Mouse (Mus musculus): ENCODE results near the gene Lpp. TPM values are rescaled to one million over a fixed set of nuclear protein-coding genes. Genes with fewer than 3 reads are reported as not detected.

The Lpp gene
- polyA plus RNA-seq, 1 experiment from 2014 or later = 42.7 TPM

DNA sequence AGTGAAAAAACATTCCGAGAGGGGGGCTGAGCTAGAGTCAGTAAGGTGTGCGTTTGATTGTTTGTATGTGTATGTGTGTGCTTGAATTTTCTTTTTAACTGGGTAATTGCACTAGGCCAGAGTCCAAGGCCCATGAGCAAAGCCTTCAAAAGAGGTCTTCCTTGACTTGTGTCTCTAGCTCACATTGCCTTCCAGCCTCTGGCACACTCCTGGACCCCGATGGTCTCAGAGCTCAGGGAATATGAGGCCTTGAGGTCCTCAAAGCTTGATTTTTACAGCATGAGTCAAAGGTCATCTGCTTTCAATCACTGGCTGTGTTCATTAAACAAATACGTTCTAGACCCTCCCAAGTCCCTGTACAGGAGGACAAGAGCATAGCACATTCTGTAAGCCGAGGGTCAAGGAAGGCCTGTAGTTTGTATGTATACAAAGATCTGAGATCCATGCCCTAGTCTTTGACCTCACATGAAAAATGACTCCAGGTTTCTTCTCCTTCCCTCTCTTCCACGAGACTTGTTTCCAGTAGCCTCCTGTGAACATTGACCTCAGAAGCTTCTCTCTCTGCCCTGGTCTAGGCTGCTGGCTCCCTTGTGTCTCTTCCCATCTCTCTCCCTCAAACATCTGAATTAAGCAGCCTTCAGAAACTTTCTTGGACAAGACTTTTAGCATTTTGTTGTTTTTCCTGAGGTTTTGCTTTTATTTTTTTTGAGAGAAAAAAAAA, 508.0 kb downstream of the Lpp start:
- WGBS = 42% methylated on average over 6 of the region's 6 CpGs
- ATAC-seq (ENCODE audit: low read depth) (no peak), DNase-seq (ENCODE audit: low spot score) (no peak)
- H3K9me3 ChIP-seq (ENCODE audit: control insufficient read depth, low read length) = no peaks in the 10 kb centered on the region
- H3K4me1 ChIP-seq (ENCODE audit: control insufficient read depth, insufficient read depth, low read length) = peaks cover 11% of the 10 kb centered on the region
- H3K27me3 ChIP-seq (replicated peaks; ENCODE audit: control insufficient read depth, insufficient read depth, low read length) = no peaks in the 10 kb centered on the region
- H3K36me3 ChIP-seq (ENCODE audit: control insufficient read depth, insufficient read depth, low read length) = no peaks in the 10 kb centered on the region
- H3K9ac ChIP-seq (ENCODE audit: low read depth, low read length) = no peak overlapping the region
- no peak overlapping the region for H3K4me2 ChIP-seq (ENCODE audit: low read depth, low read length)
- H3K4me3 ChIP-seq (ENCODE audit: low read depth, low read length) = no peak overlapping the region
- no peak overlapping the region for H3K27ac ChIP-seq (replicated peaks; ENCODE audit: low read depth, low read length)

DNA sequence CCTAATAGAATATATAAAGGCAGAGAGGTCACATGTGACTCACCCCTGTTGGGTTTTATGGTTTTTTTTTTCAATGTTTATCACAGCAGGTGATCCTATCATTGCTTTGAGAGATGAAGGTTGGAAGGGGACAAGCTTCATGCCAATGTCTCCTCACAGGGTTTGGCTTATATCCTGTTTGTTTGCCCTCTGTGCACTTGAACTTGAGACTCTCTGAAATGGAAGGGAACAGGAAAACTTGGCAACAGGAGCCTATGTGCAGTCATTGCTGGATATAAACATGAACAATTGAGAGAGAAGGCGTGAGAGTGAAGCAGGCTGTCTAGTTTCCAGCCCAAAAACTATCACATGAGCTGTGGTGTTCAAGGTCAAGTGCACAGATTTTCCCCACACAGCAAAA, 508.8 kb downstream of the Lpp start:
- no peak overlapping the region for H3K4me3 ChIP-seq (ENCODE audit: low read depth, low read length)
- peaks cover 11% of the 10 kb centered on the region for H3K4me1 ChIP-seq (ENCODE audit: control insufficient read depth, insufficient read depth, low read length)
- ATAC-seq (ENCODE audit: low read depth) = no peak
- 90% methylated on average over 1 of the region's 1 CpGs for WGBS
- H3K27me3 ChIP-seq (replicated peaks; ENCODE audit: control insufficient read depth, insufficient read depth, low read length) = no peaks in the 10 kb centered on the region
- no peak overlapping the region for H3K27ac ChIP-seq (replicated peaks; ENCODE audit: low read depth, low read length)
- H3K9ac ChIP-seq (ENCODE audit: low read depth, low read length) = no peak overlapping the region
- no peak overlapping the region for H3K4me2 ChIP-seq (ENCODE audit: low read depth, low read length)
- H3K36me3 ChIP-seq (ENCODE audit: control insufficient read depth, insufficient read depth, low read length) = no peaks in the 10 kb centered on the region
- H3K9me3 ChIP-seq (ENCODE audit: control insufficient read depth, low read length) = no peaks in the 10 kb centered on the region
- DNase-seq (ENCODE audit: low spot score) = no peak

DNA sequence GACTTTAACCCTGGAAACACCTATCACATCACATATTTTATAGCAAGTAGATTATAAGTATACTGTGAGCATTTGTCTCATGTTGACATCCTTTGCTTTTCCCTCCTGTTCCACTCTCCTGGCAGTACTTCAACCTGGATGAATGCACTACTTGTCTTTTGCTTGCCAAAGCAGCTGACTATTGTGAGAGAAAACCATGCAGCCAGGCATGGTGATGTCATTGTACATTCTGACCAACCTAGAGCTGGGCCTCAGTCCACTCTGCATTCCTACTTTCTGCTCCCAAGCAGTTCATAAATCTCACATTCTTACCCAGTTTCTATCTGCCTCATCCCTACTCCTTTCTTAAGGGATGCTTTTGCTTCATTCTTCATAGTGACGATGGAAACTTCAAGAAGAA, 515.6 kb downstream of the Lpp start:
- H3K9ac ChIP-seq (ENCODE audit: low read depth, low read length) = no peak overlapping the region
- DNase-seq (ENCODE audit: low spot score) = no peak
- H3K4me3 ChIP-seq (ENCODE audit: low read depth, low read length) = no peak overlapping the region
- no peaks in the 10 kb centered on the region for H3K9me3 ChIP-seq (ENCODE audit: control insufficient read depth, low read length)
- H3K4me2 ChIP-seq (ENCODE audit: low read depth, low read length) = no peak overlapping the region
- no peak overlapping the region for H3K27ac ChIP-seq (replicated peaks; ENCODE audit: low read depth, low read length)
- WGBS = 86% methylated on average over 1 of the region's 1 CpGs
- 0 out of 2 replicates have a peak, but pooled peaks cover 4% of the 10 kb centered on the region for H3K4me1 ChIP-seq (ENCODE audit: control insufficient read depth, insufficient read depth, low read length)
- no peak for ATAC-seq (ENCODE audit: low read depth)
- H3K27me3 ChIP-seq (replicated peaks; ENCODE audit: control insufficient read depth, insufficient read depth, low read length) = no peaks in the 10 kb centered on the region
- H3K36me3 ChIP-seq (ENCODE audit: control insufficient read depth, insufficient read depth, low read length) = no peaks in the 10 kb centered on the region

DNA sequence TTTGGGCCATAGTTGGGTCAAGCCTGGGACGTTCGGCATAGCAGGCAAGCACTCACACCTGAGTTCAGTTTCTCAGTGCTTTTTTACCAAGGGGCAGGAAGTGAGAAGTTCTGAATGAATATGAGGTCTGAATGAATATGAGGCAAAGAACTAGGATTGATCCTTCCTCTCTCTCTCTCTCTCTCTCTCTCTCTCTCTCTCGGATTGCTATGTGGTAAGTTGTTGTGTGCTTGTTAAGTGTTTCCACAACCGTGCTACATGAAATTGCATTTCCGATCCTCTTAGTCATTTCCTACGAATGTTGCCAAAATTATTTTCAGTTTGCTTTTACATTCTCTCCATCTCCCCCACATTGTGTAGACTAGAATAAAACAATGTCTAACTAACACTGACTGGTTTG, 517.0 kb downstream of the Lpp start:
- H3K4me3 ChIP-seq (ENCODE audit: low read depth, low read length) = no peak overlapping the region
- WGBS = 70% methylated on average over 6 of the region's 6 CpGs
- H3K4me2 ChIP-seq (ENCODE audit: low read depth, low read length) = no peak overlapping the region
- H3K9ac ChIP-seq (ENCODE audit: low read depth, low read length) = no peak overlapping the region
- H3K36me3 ChIP-seq (ENCODE audit: control insufficient read depth, insufficient read depth, low read length) = no peaks in the 10 kb centered on the region
- no peaks in the 10 kb centered on the region for H3K9me3 ChIP-seq (ENCODE audit: control insufficient read depth, low read length)
- H3K4me1 ChIP-seq (ENCODE audit: control insufficient read depth, insufficient read depth, low read length) = 0 out of 2 replicates have a peak, but pooled peaks cover 4% of the 10 kb centered on the region
- no peak overlapping the region for H3K27ac ChIP-seq (replicated peaks; ENCODE audit: low read depth, low read length)
- DNase-seq (ENCODE audit: low spot score) = no peak
- ATAC-seq (ENCODE audit: low read depth) = no peak
- H3K27me3 ChIP-seq (replicated peaks; ENCODE audit: control insufficient read depth, insufficient read depth, low read length) = no peaks in the 10 kb centered on the region

DNA sequence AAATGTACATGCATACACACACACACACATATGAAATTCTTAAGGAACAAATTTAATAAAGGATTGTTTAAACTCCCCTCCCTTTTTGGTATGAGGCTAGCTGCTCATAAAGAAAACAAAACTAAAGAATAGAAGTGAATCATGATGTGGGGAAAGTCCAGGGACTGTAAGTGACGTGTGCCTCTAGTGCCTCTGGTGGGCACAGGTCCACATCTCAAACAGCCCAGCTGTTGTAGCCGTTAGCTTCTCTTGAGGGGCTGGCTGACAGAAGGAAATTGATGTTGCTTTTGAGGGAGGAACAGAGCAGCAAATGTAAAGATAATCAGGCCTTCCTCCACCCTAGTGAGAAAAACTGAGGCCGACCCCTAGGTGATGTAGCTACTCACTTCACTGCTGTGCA, 517.5 kb downstream of the Lpp start:
- H3K27ac ChIP-seq (replicated peaks; ENCODE audit: low read depth, low read length) = no peak overlapping the region
- H3K27me3 ChIP-seq (replicated peaks; ENCODE audit: control insufficient read depth, insufficient read depth, low read length) = no peaks in the 10 kb centered on the region
- no peak for ATAC-seq (ENCODE audit: low read depth)
- 0 out of 2 replicates have a peak, but pooled peaks cover 4% of the 10 kb centered on the region for H3K4me1 ChIP-seq (ENCODE audit: control insufficient read depth, insufficient read depth, low read length)
- no peaks in the 10 kb centered on the region for H3K36me3 ChIP-seq (ENCODE audit: control insufficient read depth, insufficient read depth, low read length)
- H3K4me3 ChIP-seq (ENCODE audit: low read depth, low read length) = no peak overlapping the region
- H3K9ac ChIP-seq (ENCODE audit: low read depth, low read length) = no peak overlapping the region
- no peak overlapping the region for H3K4me2 ChIP-seq (ENCODE audit: low read depth, low read length)
- 56% methylated on average over 3 of the region's 3 CpGs for WGBS
- H3K9me3 ChIP-seq (ENCODE audit: control insufficient read depth, low read length) = no peaks in the 10 kb centered on the region
- peak; percentile 47 for DNase-seq (ENCODE audit: low spot score)

DNA sequence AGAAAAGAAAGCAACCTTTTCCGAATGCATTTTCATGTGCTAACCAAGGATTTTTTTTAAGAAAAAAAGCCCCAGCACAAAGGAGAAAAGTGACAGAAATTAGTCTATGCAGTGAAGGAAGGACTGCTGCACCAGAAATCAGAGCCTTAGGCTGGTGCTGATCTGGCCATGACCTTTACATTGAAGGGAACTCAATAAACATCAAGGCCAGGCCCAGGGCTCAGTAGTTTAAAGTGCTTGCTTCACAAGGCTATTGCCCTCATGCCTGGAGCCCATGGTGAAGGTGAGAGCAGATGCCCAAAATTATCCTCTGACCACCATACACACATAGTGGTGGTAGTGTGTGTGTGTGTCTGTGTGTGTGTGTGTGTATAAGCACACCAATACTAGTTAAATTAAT, 519.1 kb downstream of the Lpp start:
- no peaks in the 10 kb centered on the region for H3K9me3 ChIP-seq (ENCODE audit: control insufficient read depth, low read length)
- no peak for ATAC-seq (ENCODE audit: low read depth)
- 66% methylated on average over 1 of the region's 1 CpGs for WGBS
- H3K4me2 ChIP-seq (ENCODE audit: low read depth, low read length) = no peak overlapping the region
- no peak overlapping the region for H3K9ac ChIP-seq (ENCODE audit: low read depth, low read length)
- H3K27ac ChIP-seq (replicated peaks; ENCODE audit: low read depth, low read length) = no peak overlapping the region
- no peaks in the 10 kb centered on the region for H3K36me3 ChIP-seq (ENCODE audit: control insufficient read depth, insufficient read depth, low read length)
- H3K4me1 ChIP-seq (ENCODE audit: control insufficient read depth, insufficient read depth, low read length) = 0 out of 2 replicates have a peak, but pooled peaks cover 4% of the 10 kb centered on the region
- H3K27me3 ChIP-seq (replicated peaks; ENCODE audit: control insufficient read depth, insufficient read depth, low read length) = no peaks in the 10 kb centered on the region
- H3K4me3 ChIP-seq (ENCODE audit: low read depth, low read length) = no peak overlapping the region
- no peak for DNase-seq (ENCODE audit: low spot score)

DNA sequence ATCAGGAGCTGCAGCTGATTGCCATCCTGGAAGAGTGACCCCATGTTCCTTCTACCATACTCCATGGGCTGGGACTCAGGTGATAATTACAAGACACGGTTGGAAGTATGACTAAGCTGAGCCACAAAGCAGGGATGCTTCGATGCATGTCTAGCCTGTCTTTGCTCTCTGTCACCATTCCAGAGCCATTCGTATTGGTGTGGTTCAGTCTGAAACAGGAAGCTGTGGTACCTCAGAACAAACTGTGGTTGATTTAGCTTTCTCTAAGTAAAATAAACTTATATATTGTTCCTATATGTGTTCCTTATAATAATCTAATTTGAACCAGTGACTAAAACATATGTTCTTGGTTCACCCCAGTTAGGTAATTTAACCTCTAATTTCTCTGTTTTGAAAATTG, 519.7 kb downstream of the Lpp start:
- no peak for DNase-seq (ENCODE audit: low spot score)
- Histone ChIP-seq H3K27me3 (replicated peaks; ENCODE audit: control insufficient read depth, insufficient read depth, low read length) (no peaks in the 10 kb centered on the region), H3K4me2 (ENCODE audit: low read depth, low read length) (no peak overlapping the region), H3K36me3 (ENCODE audit: control insufficient read depth, insufficient read depth, low read length) (no peaks in the 10 kb centered on the region), H3K4me1 (ENCODE audit: control insufficient read depth, insufficient read depth, low read length) (0 out of 2 replicates have a peak, but pooled peaks cover 4% of the 10 kb centered on the region), H3K9me3 (ENCODE audit: control insufficient read depth, low read length) (no peaks in the 10 kb centered on the region), H3K27ac (replicated peaks; ENCODE audit: low read depth, low read length) (no peak overlapping the region), H3K9ac (ENCODE audit: low read depth, low read length) (no peak overlapping the region), H3K4me3 (ENCODE audit: low read depth, low read length) (no peak overlapping the region)
- 65% methylated on average over 3 of the region's 3 CpGs for WGBS
- no peak for ATAC-seq (ENCODE audit: low read depth)

DNA sequence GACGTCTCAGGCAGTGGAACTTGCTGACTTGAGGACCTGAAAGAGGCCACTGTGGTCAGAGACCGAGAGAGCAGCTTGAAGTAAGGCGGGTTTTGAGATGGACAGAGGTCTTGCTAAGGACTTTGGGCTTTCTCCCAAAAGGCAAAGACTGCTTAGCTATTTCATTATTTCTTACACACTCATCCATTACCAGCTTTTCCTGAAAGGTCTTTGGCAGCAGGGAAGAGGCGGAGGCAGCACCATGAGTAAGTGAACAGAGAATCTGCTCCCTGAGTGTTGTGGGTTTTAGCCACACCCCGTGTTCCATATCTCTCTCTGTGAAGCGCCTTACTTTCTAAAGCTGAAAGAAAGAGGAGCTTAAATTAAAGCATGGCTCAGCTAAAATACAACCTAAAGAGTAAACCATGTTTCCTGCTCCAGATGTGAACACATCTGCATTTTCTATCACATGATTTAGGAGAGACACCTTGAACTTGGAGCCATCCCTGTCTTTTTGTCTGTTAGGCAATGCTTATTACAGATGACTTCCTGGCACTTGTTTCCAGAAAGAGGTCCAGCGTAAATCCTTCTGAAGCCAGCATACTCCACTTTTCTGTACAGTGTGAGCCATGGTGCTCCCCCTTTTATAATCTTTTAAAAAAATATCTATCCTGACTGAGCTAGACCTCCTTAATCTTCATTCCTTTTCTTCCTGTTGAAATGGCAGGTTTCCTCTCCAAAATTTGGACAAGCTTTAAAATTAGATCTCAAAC, 520.5 kb downstream of the Lpp start:
- no peak overlapping the region for H3K4me3 ChIP-seq (ENCODE audit: low read depth, low read length)
- WGBS = 58% methylated on average over 7 of the region's 7 CpGs
- H3K9ac ChIP-seq (ENCODE audit: low read depth, low read length) = no peak overlapping the region
- DNase-seq (ENCODE audit: low spot score) = no peak
- no peak for ATAC-seq (ENCODE audit: low read depth)
- H3K4me1 ChIP-seq (ENCODE audit: control insufficient read depth, insufficient read depth, low read length) = 0 out of 2 replicates have a peak, but pooled peaks cover 7% of the 10 kb centered on the region
- H3K27me3 ChIP-seq (replicated peaks; ENCODE audit: control insufficient read depth, insufficient read depth, low read length) = no peaks in the 10 kb centered on the region
- no peaks in the 10 kb centered on the region for H3K9me3 ChIP-seq (ENCODE audit: control insufficient read depth, low read length)
- H3K4me2 ChIP-seq (ENCODE audit: low read depth, low read length) = no peak overlapping the region
- H3K27ac ChIP-seq (replicated peaks; ENCODE audit: low read depth, low read length) = peak overlapping the region; percentile 6; the same call in 1 of the 2 replicates
- H3K36me3 ChIP-seq (ENCODE audit: control insufficient read depth, insufficient read depth, low read length) = no peaks in the 10 kb centered on the region

Data from embryonic facial prominence, embryonic 14.5 days (tissue).